Comparison of ENCODE assay signal across 9 mouse cellular contexts in the genomic region with DNA sequence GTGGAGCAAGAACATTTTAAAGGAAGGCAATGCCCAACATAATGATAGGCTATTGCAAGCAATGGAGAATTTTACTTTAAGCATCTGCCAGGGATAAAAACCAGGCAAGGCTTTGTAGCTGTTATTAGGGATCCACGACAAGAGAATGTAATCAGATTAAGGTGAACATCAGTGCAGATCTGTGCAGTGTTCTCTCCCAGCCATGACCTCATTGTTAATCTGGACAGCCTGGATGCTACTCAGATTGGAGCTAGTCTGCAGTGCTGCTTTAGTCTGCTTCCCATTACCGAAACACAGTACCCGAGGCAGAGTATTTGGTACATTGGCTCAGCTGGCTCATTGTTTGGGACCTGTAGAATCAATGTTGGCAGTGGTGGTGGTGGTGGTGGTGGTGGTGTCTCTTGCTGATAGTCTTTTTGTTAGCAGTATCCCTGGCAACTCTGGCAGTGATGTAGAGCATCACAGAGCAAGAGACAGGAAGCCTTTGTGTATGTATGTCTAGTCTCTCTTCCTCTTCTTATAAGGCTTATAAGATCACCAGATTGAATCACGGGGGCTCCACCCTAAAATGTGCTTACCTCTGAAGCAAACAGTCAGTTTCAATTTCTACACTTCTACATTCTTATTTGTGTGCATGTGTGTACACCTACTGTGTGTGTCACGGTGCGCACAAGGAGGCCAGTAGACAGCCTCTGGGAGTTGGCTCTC.
DNase-seq lines count a peak whose midpoint lies in the region.
"Had no signal": no experiment of that assay in that cellular context is flagged by ENCODE, and none has a peak within 500 bp of the region (broad histone marks: within the 10 kb centered on the region; RNA-seq: fewer than 3 reads in every experiment).

No protein-coding gene starts in this region.

- DNase-seq in spleen, postnatal 36 days (ENCODE audit: low spot score in 2 of 2), result peak; percentile 76 to 78
- no peak for DNase-seq in spleen, adult 18-20 months
- peak; percentile 83 for DNase-seq in T-cell, adult 2 months (ENCODE audit: low spot score)
- peak; percentile 73 for DNase-seq in lung, postnatal 25 days (ENCODE audit: low spot score)
- DNase-seq in thymus, postnatal 36 days, result peak; percentile 28 to 36
- no peak for DNase-seq in kidney, postnatal 4 days
- no peak for DNase-seq in yolk sac, embryonic 10.5 days (ENCODE audit: low spot score)
- DNase-seq: heart, postnatal 4 days; liver, embryonic 13.5 days had no signal

Comparison
In these comparisons a context has a peak if more than half of its experiments do, and no peak if none do; other contexts are left out.
1. DNase-seq: peak in spleen, postnatal 36 days (2 of 2), T-cell, adult 2 months (single experiment), lung, postnatal 25 days (single experiment) and thymus, postnatal 36 days (2 of 2); none in spleen, adult 18-20 months (0 of 2), kidney, postnatal 4 days (0 of 2) and yolk sac, embryonic 10.5 days (single experiment).